Mouse (Mus musculus): Measurements from ENCODE around the gene Olfr1506.
"Not testable (repeated sequence)": the region's sequence is repeated elsewhere in the genome, so short reads cannot be mapped to it uniquely, and the experiment has no call there.

DNA sequence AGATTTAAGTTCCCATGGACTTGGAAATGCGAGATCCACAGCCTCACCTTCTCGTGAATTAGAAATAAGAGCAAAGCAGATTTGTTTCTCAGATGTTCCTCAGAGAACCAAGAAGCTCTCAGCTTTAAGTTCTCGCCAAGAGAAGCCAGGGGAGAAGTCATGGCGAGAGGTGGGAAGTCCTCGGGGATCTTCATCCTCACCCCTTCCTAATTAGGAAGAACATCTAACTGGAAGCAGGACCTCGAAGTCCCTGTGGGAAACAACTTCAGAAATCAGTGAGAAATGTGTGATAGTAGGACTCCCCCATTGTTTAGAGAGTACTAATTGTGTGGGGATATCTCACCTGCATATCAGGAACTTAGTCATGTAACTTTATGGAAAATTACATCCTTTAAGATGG is at the start of gene Olfr1506:
- not testable (repeated sequence) for TF ChIP-seq CTCF (IDR thresholded peaks at IDR 0.05; ENCODE audit: low read depth, low read length); POLR2A (IDR thresholded peaks at IDR 0.05; ENCODE audit: extremely low read depth, insufficient read depth, low read length)

Data from liver, adult 2 months (tissue).